Mouse (Mus musculus) brown adipose tissue, adult 24 weeks (tissue): Measurements from ENCODE around the gene Atg16l2. TPM values are rescaled to one million over a fixed set of nuclear protein-coding genes. Genes with fewer than 3 reads are reported as not detected.
A peak's percentile ranks its signal among the peaks of the same experiment; 100 is the strongest.

Source experiments
- H3K27ac ChIP-seq: fragments of 200-500 bp; replicated peaks from 2 replicates; pipeline ENCODE4 v1.5.1; 2012; ENCODE audit warnings: low read depth, mild to moderate bottlenecking, low read length
- H3K4me1 ChIP-seq: fragments of 200-500 bp; 2 replicates; pipeline ENCODE4 v1.6.1; 2012; ENCODE audit warnings: low read length, mixed read lengths; ENCODE audit not compliant: control insufficient read depth, insufficient read depth, insufficient read length
- H3K4me3 ChIP-seq: fragments of 200-500 bp; 2 replicates; pipeline ENCODE4 v1.5.1; 2012; ENCODE audit warnings: low read depth, mild to moderate bottlenecking, low read length, moderate library complexity; ENCODE audit not compliant: insufficient read depth
- polyA plus RNA-seq: library from polyadenylated mRNA; stranded (reverse); fragments of >200 nt; gene quantifications from 2 replicates; pipeline ENCODE4 v1.2.4, GENCODE M21; 2012; ENCODE audit not compliant: missing spikeins, insufficient read depth, insufficient read length

Atg16l2 gene
- polyA plus RNA-seq, 1 experiment, result 2.9 TPM

DNA sequence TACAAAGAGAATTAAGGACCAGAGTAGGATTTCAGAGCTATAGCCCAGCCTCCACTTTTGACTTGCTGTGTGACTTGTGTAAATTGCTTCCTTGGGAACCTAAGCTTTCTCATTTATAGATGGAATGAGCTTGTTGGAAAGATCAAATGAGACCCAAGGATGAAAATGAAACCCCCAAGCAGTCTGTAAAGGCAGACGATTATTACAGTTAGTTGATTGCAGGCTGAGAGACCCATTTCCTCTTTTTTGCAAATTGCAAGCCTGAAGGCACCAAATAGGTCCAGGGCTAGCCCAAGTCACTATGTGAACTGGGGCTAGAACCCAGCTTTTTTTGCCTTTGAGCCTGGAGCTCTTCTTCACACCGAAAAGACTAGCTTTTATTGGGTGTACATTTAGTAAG is 9.0 kb upstream of the Atg16l2 start:
- peak overlapping the region; percentile 63 for H3K27ac ChIP-seq
- no peaks in the 10 kb centered on the region for H3K4me1 ChIP-seq
- H3K4me3 ChIP-seq, result peak overlapping the region; percentile 47

GRCm38 (mm10) chr7:101310327-101311028 is 8.4 kb upstream of the Atg16l2 start:
- peak overlapping the region; percentile 68 for H3K4me3 ChIP-seq
- no peaks in the 10 kb centered on the region for H3K4me1 ChIP-seq
- H3K27ac ChIP-seq, result peak overlapping the region; percentile 95

DNA sequence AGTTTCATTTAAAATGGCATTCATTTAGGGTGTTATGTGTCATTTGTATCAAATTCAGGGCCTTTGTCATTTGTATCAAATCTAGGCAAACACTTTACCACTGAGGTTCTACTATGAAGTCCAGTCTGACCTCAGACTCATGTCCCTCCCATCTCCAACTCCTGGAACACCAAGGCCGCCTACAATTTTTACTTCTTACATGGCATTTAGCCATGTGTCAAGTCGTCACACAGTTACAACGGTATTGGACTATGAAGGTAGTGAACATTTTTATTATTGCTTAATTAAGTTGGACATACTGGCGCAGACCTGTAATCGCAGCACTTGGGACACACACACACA is 7.9 kb upstream of the Atg16l2 start:
- H3K27ac ChIP-seq, result peak overlapping the region; percentile 95
- peak overlapping the region; percentile 68 for H3K4me3 ChIP-seq
- H3K4me1 ChIP-seq, result no peaks in the 10 kb centered on the region

DNA sequence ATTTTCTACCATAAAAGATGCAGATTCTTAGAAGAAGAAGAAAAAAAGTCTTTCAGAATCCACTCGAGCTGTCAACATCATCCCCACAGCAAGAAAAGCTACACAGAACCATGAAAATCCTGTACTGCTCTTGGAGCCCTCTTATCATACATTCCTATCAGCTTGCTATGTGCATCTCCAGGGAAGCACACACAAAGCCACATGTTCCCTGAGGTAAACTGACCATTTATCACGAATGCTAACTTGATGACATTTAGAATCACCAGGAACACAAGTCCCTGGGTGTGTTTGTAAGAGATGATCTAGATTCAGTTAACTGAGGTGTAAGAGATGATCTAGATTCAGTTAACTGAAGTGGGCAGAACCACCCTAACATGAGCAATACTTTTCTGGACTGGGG is 4.8 kb upstream of the Atg16l2 start:
- H3K4me1 ChIP-seq, result no peaks in the 10 kb centered on the region
- no peak overlapping the region for H3K27ac ChIP-seq
- H3K4me3 ChIP-seq, result no peak overlapping the region

DNA sequence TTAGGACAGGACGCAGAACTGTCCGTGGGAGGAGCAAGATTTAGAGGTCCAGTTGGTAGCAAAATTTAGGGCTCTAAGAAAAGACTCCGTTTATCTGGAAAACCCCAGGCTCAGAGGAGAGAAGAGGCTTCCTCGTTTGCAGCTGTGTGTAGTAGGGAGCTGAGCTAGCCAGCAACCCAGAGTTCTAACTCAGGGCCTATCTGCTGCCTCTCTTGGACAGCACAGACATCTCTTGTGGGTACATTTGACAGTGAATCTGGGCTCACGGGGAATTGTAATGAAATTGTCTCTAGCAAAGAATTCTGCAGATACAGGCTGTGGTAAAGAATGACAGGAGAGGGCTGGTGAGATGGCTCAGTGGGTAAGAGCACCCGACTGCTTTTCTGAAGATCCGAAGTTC is 640 bp upstream of the Atg16l2 start:
- Histone ChIP-seq H3K4me1 (no peaks in the 10 kb centered on the region), H3K27ac (no peak overlapping the region), H3K4me3 (0 out of 2 replicates have a peak overlapping the region, but pooled peaks have one; percentile 77)

- Histone ChIP-seq H3K4me1 (no peaks in the 10 kb centered on the region), H3K4me3 (peak overlapping the region; percentile 77), H3K27ac (peak overlapping the region; percentile 68)
Measured at GRCm38 (mm10) chr7:101301361-101301880, 630 bp downstream of the Atg16l2 start.

GRCm38 (mm10) chr7:101298375-101298774 is 3.7 kb downstream of the Atg16l2 start:
- Histone ChIP-seq H3K27ac (no peak overlapping the region), H3K4me3 (no peak overlapping the region)

DNA sequence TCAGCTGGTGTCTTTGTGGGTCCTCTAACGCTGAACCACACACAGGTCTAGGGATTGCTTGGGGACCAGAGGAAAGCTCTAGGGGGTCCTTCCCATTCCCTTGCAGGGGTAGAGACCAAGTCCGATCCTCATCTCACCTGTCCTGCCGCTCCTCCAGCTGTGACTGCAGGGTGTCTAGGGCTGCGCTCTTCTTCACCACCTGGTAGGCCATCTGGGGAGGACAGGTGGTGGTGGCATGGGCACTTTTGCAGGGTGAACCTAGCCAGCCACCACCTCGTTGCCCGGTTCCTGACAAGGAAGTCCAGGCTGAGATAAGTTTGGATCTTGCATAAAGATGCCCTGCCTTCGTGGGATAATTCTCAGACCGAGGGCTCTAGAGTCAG is 5.0 kb downstream of the Atg16l2 start:
- Histone ChIP-seq H3K4me3 (no peak overlapping the region), H3K4me1 (no peaks in the 10 kb centered on the region), H3K27ac (no peak overlapping the region)

More at GRCm38 (mm10) chr7:101298375-101298774, 3.7 kb downstream of the Atg16l2 start:
- H3K4me1 ChIP-seq, result no peaks in the 10 kb centered on the region

- Histone ChIP-seq H3K4me3 (no peak overlapping the region; the same call in 1 of the 2 replicates), H3K27ac (no peak overlapping the region), H3K4me1 (no peaks in the 10 kb centered on the region)
Measured at GRCm38 (mm10) chr7:101296252-101297022, 5.6 kb downstream of the Atg16l2 start.

DNA sequence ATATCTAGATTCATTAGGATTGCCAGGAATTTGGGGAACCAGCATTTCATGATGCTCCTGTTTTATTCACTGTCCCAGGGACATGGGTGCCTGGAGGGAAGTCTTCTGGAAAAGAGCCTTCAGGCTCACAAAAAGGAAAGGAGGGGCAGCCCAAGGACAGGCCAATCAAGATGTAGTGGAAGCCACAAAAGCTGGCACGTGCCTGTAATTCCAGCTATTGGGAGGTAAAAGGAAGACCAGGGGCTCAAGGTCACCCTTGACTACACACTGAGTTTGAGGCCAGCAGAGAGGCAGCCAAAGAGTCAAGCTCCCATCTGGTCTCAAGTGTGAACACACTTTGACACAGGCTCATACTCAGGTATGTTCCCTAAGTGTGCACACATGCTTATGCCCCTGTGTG is 6.6 kb downstream of the Atg16l2 start:
- H3K4me1 ChIP-seq, result no peaks in the 10 kb centered on the region
- H3K27ac ChIP-seq, result no peak overlapping the region
- H3K4me3 ChIP-seq, result no peak overlapping the region

DNA sequence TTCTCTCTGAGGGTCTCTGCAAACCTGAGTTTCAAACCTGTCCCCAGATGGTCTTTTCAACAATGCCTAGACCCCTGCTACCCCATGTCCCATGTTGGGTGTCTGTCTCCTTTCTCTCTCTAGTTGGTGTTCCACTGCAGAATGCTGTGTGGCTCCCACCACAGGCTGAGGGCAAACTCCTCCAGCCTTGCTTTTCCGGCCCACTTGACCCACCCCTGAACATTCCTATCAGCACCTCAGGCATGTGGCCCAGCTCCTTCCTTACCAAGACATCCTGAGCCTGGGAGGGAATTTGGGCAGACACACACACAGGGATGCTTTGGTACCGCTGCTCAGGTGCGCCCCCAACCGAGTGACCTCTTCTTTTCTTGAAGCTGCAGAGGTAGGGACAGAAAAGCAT is 8.4 kb downstream of the Atg16l2 start:
- Histone ChIP-seq H3K4me1 (no peaks in the 10 kb centered on the region), H3K27ac (no peak overlapping the region), H3K4me3 (no peak overlapping the region)

GRCm38 (mm10) chr7:101293138-101293537 is 8.9 kb downstream of the Atg16l2 start:
- H3K4me1 ChIP-seq, result no peaks in the 10 kb centered on the region
- no peak overlapping the region for H3K4me3 ChIP-seq
- no peak overlapping the region for H3K27ac ChIP-seq

DNA sequence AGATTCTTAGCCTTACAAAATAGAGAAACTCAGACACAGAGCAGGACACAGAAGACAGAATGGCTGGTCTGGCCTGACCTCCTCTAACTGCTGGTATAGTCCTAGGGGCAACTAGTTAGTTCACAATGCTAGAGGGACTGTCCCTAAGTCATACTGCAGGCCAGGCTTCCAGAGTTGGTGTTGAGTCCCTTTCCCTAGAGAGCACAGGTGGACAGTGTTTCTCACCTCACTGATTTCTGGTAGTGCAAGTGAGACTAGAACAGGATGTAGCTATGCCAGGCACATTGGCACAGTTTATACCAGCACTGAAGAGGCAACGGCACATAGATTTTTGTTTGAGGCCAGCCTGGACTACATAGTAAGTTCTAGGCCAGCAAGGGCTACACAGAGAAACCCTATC is 9.4 kb downstream of the Atg16l2 start:
- Histone ChIP-seq H3K27ac (no peak overlapping the region), H3K4me1 (no peaks in the 10 kb centered on the region), H3K4me3 (no peak overlapping the region)

- Histone ChIP-seq H3K4me1 (no peaks in the 10 kb centered on the region), H3K27ac (no peak overlapping the region), H3K4me3 (no peak overlapping the region)
Measured at GRCm38 (mm10) chr7:101292086-101292485, 10.0 kb downstream of the Atg16l2 start.

DNA sequence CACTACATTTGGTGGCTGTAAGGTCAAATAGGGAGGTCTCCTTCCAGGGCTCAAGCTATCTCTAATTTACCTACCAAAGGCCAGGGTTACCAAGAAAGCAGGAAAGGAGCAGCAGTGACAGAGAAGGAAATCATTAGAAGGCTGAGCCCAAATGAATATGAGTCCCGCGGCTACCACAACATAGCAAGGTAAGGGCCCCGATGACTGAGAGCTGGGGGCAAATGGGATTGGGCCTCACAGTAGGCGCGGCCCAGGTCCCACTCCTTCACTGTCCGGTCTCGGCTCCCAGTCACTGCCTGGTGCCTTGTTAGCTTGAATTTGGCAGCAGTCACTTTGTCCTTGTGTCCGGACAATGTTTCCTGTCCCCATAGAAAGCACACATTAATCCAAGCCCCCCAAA is 10.4 kb downstream of the Atg16l2 start:
- Histone ChIP-seq H3K4me3 (no peak overlapping the region), H3K27ac (no peak overlapping the region), H3K4me1 (no peaks in the 10 kb centered on the region)

DNA sequence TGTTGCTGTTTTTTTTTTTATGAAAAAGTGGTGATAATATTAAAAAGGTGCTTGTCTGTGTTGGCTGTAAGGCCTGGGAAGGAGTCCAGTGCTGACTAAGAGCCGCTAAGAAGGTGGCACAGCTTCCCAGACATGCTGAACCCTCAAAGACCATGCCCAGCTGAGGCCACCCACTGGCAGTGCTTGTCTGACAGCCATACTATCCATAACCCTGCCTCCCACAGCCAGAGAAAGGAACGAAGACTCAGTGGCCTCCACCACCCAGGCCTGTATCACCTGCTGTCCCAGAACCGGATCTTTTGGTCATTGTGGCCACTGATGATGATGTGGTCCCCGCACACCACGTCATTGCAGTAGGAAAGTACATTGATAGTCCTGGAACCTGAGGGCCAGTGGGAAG is 10.8 kb downstream of the Atg16l2 start:
- no peaks in the 10 kb centered on the region for H3K4me1 ChIP-seq
- no peak overlapping the region for H3K4me3 ChIP-seq
- no peak overlapping the region for H3K27ac ChIP-seq
